Mouse (Mus musculus) neural tube, embryonic 15.5 days (tissue): ENCODE data around the gene Adamts18. TPM values are rescaled to one million over a fixed set of nuclear protein-coding genes. Genes with fewer than 3 reads are reported as not detected.
A peak's percentile ranks its signal among the peaks of the same experiment; 100 is the strongest.

Experiments
- ATAC-seq: fragments of 200-750 bp; cut with Nextera tagmentation; 2 replicates; pipeline ENCODE4 v1.8.0; 2017; ENCODE audit warnings: mild to moderate bottlenecking, moderate TSS enrichment, moderate library complexity; ENCODE audit not compliant: low FRiP score
- H3K27ac ChIP-seq: fragments of 300-500 bp; sonication (generic); replicated peaks from 2 replicates; pipeline ENCODE4 v1.5.1; 2015; ENCODE audit warnings: mild to moderate bottlenecking, inconsistent platforms
- H3K27me3 ChIP-seq: fragments of 300-500 bp; sonication (generic); replicated peaks from 2 replicates; pipeline ENCODE4 v1.6.1; 2015; ENCODE audit warnings: inconsistent platforms
- H3K36me3 ChIP-seq: fragments of 300-500 bp; sonication (generic); 2 replicates; pipeline ENCODE4 v1.6.1; 2015; ENCODE audit warnings: inconsistent platforms
- H3K4me1 ChIP-seq: fragments of 300-500 bp; sonication (generic); 2 replicates; pipeline ENCODE4 v1.6.1; 2015; ENCODE audit warnings: inconsistent platforms
- H3K4me2 ChIP-seq: fragments of 300-500 bp; sonication (generic); 2 replicates; pipeline ENCODE4 v1.6.1; 2015; ENCODE audit warnings: inconsistent platforms, mild to moderate bottlenecking, moderate library complexity
- H3K4me3 ChIP-seq: fragments of 300-500 bp; sonication (generic); replicated peaks from 2 replicates; pipeline ENCODE4 v1.5.1; 2015; ENCODE audit warnings: mild to moderate bottlenecking, inconsistent platforms
- H3K9ac ChIP-seq: fragments of 300-500 bp; sonication (generic); replicated peaks from 2 replicates; pipeline ENCODE4 v1.6.1; 2015; ENCODE audit warnings: mild to moderate bottlenecking, inconsistent platforms
- H3K9me3 ChIP-seq: fragments of 300-500 bp; sonication (generic); replicated peaks from 2 replicates; pipeline ENCODE4 v1.6.1; 2016; ENCODE audit warnings: inconsistent platforms
- WGBS: fragments of 180-500 bp; shearing (Covaris S2); methylation state at CpG from one replicate; pipeline ENCODE4 v1.1.7; 2015; ENCODE audit warnings: mixed read lengths; 5-methylcytosine and 5-hydroxymethylcytosine counted together
- polyA plus RNA-seq: library from polyadenylated mRNA; unstranded; fragments of >200 nt; fragmentation: Nextera tagmentation; extraction: Ambion mirVana; gene quantifications from 2 replicates; pipeline ENCODE4 v1.2.1, GENCODE M21; 2015

Gene Adamts18
- 2.5 and 2.9 TPM in 2 replicates for polyA plus RNA-seq

- ATAC-seq: peak; percentile 89
- Histone ChIP-seq H3K4me1 (peaks cover 23% of the 10 kb centered on the region), H3K9ac (peak within 1 kb of the TSS; percentile 75), H3K36me3 (no peaks in the 10 kb centered on the region), H3K4me2 (peak within 1 kb of the TSS; percentile 98), H3K9me3 (no peaks in the 10 kb centered on the region), H3K4me3 (peak within 1 kb of the TSS; percentile 64), H3K27ac (peak within 1 kb of the TSS; percentile 85), H3K27me3 (peaks cover 27% of the 10 kb centered on the region)
- WGBS: 1% methylated on average over 32 of the region's 32 CpGs
Observed at GRCm38 (mm10) chr8:113848653-113849135, at the start of gene Adamts18. Gene Adamts18 (minus strand): TSS chr8:113848738.

- no peak for ATAC-seq
- Histone ChIP-seq H3K9ac (no peak overlapping the region), H3K9me3 (no peaks in the 10 kb centered on the region), H3K4me2 (no peak overlapping the region), H3K36me3 (no peaks in the 10 kb centered on the region), H3K4me1 (no peaks in the 10 kb centered on the region), H3K27me3 (no peaks in the 10 kb centered on the region), H3K4me3 (no peak overlapping the region), H3K27ac (no peak overlapping the region)
- 74% methylated on average over 1 of the region's 1 CpGs for WGBS
Observed at GRCm38 (mm10) chr8:113896446-113896845, 47.9 kb upstream of the Adamts18 start.

GRCm38 (mm10) chr8:113891376-113891775, 42.8 kb upstream of the Adamts18 start:
- Histone ChIP-seq H3K27me3 (no peaks in the 10 kb centered on the region), H3K27ac (no peak overlapping the region), H3K4me2 (no peak overlapping the region), H3K4me1 (no peaks in the 10 kb centered on the region), H3K9ac (no peak overlapping the region), H3K36me3 (no peaks in the 10 kb centered on the region), H3K9me3 (no peaks in the 10 kb centered on the region), H3K4me3 (no peak overlapping the region)
- ATAC-seq: no peak
- 43% methylated on average over 3 of the region's 3 CpGs for WGBS

- no peak overlapping the region for H3K4me2 ChIP-seq
- 91% methylated on average over 3 of the region's 3 CpGs for WGBS
- H3K27ac ChIP-seq: no peak overlapping the region
- no peaks in the 10 kb centered on the region for H3K36me3 ChIP-seq
- H3K9me3 ChIP-seq: no peaks in the 10 kb centered on the region
- ATAC-seq: no peak
- no peaks in the 10 kb centered on the region; the same call in 1 of the 2 replicates for H3K4me1 ChIP-seq
- H3K9ac ChIP-seq: no peak overlapping the region
- H3K4me3 ChIP-seq: no peak overlapping the region
- no peaks in the 10 kb centered on the region for H3K27me3 ChIP-seq
Observed at GRCm38 (mm10) chr8:113886509-113886908, 38.0 kb upstream of the Adamts18 start.

GRCm38 (mm10) chr8:113885101-113885500, 36.6 kb upstream of the Adamts18 start:
- Histone ChIP-seq H3K27ac (no peak overlapping the region), H3K27me3 (no peaks in the 10 kb centered on the region), H3K4me2 (no peak overlapping the region), H3K9ac (no peak overlapping the region), H3K4me1 (no peaks in the 10 kb centered on the region; the same call in 1 of the 2 replicates), H3K9me3 (no peaks in the 10 kb centered on the region), H3K36me3 (no peaks in the 10 kb centered on the region), H3K4me3 (no peak overlapping the region)
- WGBS: 84% methylated on average over 2 of the region's 2 CpGs
- no peak for ATAC-seq

GRCm38 (mm10) chr8:113883994-113884393, 35.5 kb upstream of the Adamts18 start:
- WGBS: 8% methylated on average over 7 of the region's 7 CpGs
- H3K36me3 ChIP-seq: no peaks in the 10 kb centered on the region
- H3K9ac ChIP-seq: no peak overlapping the region
- no peaks in the 10 kb centered on the region for H3K9me3 ChIP-seq
- H3K4me2 ChIP-seq: no peak overlapping the region
- no peaks in the 10 kb centered on the region for H3K27me3 ChIP-seq
- H3K27ac ChIP-seq: no peak overlapping the region
- no peak for ATAC-seq
- H3K4me3 ChIP-seq: no peak overlapping the region
- H3K4me1 ChIP-seq: no peaks in the 10 kb centered on the region; the same call in 1 of the 2 replicates

- H3K9me3 ChIP-seq: no peaks in the 10 kb centered on the region
- 65% methylated on average over 2 of the region's 2 CpGs for WGBS
- H3K27me3 ChIP-seq: no peaks in the 10 kb centered on the region
- no peak overlapping the region for H3K27ac ChIP-seq
- H3K36me3 ChIP-seq: no peaks in the 10 kb centered on the region
- H3K4me1 ChIP-seq: no peaks in the 10 kb centered on the region; the same call in 1 of the 2 replicates
- no peak overlapping the region for H3K9ac ChIP-seq
- no peak overlapping the region for H3K4me2 ChIP-seq
- ATAC-seq: no peak
- no peak overlapping the region for H3K4me3 ChIP-seq
Observed at GRCm38 (mm10) chr8:113882558-113882957, 34.0 kb upstream of the Adamts18 start.

- ATAC-seq: no peak
- no peak overlapping the region for H3K9ac ChIP-seq
- H3K4me3 ChIP-seq: no peak overlapping the region
- no peaks in the 10 kb centered on the region for H3K36me3 ChIP-seq
- no peaks in the 10 kb centered on the region for H3K9me3 ChIP-seq
- H3K27ac ChIP-seq: no peak overlapping the region
- H3K4me2 ChIP-seq: no peak overlapping the region
- no peaks in the 10 kb centered on the region for H3K27me3 ChIP-seq
- 71% methylated on average over 3 of the region's 3 CpGs for WGBS
- H3K4me1 ChIP-seq: no peaks in the 10 kb centered on the region
Observed at GRCm38 (mm10) chr8:113878411-113879006, 30.0 kb upstream of the Adamts18 start.

- Histone ChIP-seq H3K4me2 (no peak overlapping the region), H3K9ac (no peak overlapping the region), H3K27ac (no peak overlapping the region), H3K4me1 (no peaks in the 10 kb centered on the region), H3K9me3 (no peaks in the 10 kb centered on the region), H3K27me3 (no peaks in the 10 kb centered on the region), H3K36me3 (no peaks in the 10 kb centered on the region), H3K4me3 (no peak overlapping the region)
- ATAC-seq: no peak
- 77% methylated on average over 12 of the region's 12 CpGs for WGBS
Observed at GRCm38 (mm10) chr8:113873446-113874120, 25.0 kb upstream of the Adamts18 start.

GRCm38 (mm10) chr8:113872436-113872835, 23.9 kb upstream of the Adamts18 start:
- no peak for ATAC-seq
- 88% methylated on average over 6 of the region's 6 CpGs for WGBS
- H3K4me3 ChIP-seq: no peak overlapping the region

GRCm38 (mm10) chr8:113866530-113866929, 18.0 kb upstream of the Adamts18 start:
- H3K36me3 ChIP-seq: no peaks in the 10 kb centered on the region
- no peak for ATAC-seq
- H3K9ac ChIP-seq: no peak overlapping the region
- no peak overlapping the region for H3K4me2 ChIP-seq
- H3K9me3 ChIP-seq: no peaks in the 10 kb centered on the region
- no peaks in the 10 kb centered on the region for H3K27me3 ChIP-seq
- no peaks in the 10 kb centered on the region for H3K4me1 ChIP-seq
- no peak overlapping the region for H3K27ac ChIP-seq
- 84% methylated on average over 4 of the region's 4 CpGs for WGBS
- H3K4me3 ChIP-seq: no peak overlapping the region

More at GRCm38 (mm10) chr8:113872436-113872835, 23.9 kb upstream of the Adamts18 start:
- Histone ChIP-seq H3K4me2 (no peak overlapping the region), H3K4me1 (no peaks in the 10 kb centered on the region), H3K9ac (no peak overlapping the region), H3K36me3 (no peaks in the 10 kb centered on the region), H3K9me3 (no peaks in the 10 kb centered on the region), H3K27ac (no peak overlapping the region), H3K27me3 (no peaks in the 10 kb centered on the region)
